Mouse (Mus musculus) intestine, embryonic 15.5 days (tissue): ENCODE measurements around the gene Col4a1. TPM values are rescaled to one million over a fixed set of nuclear protein-coding genes. Genes with fewer than 3 reads are reported as not detected.
A peak's percentile ranks its signal among the peaks of the same experiment; 100 is the strongest.

Experiments
- ATAC-seq: fragments of 200-750 bp; cut with Nextera tagmentation; 2 replicates; pipeline ENCODE4 v1.8.0; 2017; ENCODE audit warnings: moderate TSS enrichment, moderate library complexity
- H3K27ac ChIP-seq: fragments of 300-500 bp; sonication (generic); 2 replicates; pipeline ENCODE4 v1.5.1; 2015; ENCODE audit warnings: mild to moderate bottlenecking, inconsistent platforms
- H3K27me3 ChIP-seq: fragments of 300-500 bp; sonication (generic); replicated peaks from 2 replicates; pipeline ENCODE4 v1.6.1; 2015; ENCODE audit warnings: inconsistent platforms
- H3K36me3 ChIP-seq: fragments of 300-500 bp; sonication (generic); 2 replicates; pipeline ENCODE4 v1.6.1; 2015; ENCODE audit warnings: inconsistent platforms
- H3K4me1 ChIP-seq: fragments of 300-500 bp; sonication (generic); replicated peaks from 2 replicates; pipeline ENCODE4 v1.6.1; 2015; ENCODE audit warnings: inconsistent platforms
- H3K4me2 ChIP-seq: fragments of 300-500 bp; sonication (generic); replicated peaks from 2 replicates; pipeline ENCODE4 v1.6.1; 2015; ENCODE audit warnings: mild to moderate bottlenecking, inconsistent platforms
- H3K4me3 ChIP-seq: fragments of 300-500 bp; sonication (generic); replicated peaks from 2 replicates; pipeline ENCODE4 v1.5.1; 2015; ENCODE audit warnings: inconsistent platforms
- H3K9ac ChIP-seq: fragments of 300-500 bp; sonication (generic); 2 replicates; pipeline ENCODE4 v1.6.1; 2015; ENCODE audit warnings: inconsistent platforms
- H3K9me3 ChIP-seq: fragments of 300-500 bp; sonication (generic); 2 replicates; pipeline ENCODE4 v1.6.1; 2016; ENCODE audit warnings: inconsistent platforms
- WGBS: fragments of 180-500 bp; shearing (Covaris S2); methylation state at CpG from one replicate; pipeline ENCODE4 v1.1.7; 2015; 5-methylcytosine and 5-hydroxymethylcytosine counted together
- polyA plus RNA-seq: library from polyadenylated mRNA; unstranded; fragments of >200 nt; fragmentation: Nextera tagmentation; extraction: Ambion mirVana; gene quantifications from 2 replicates; pipeline ENCODE4 v1.2.1, GENCODE M21; 2015

Gene Col4a1
- polyA plus RNA-seq, 1 experiment from 2014 or later: 161 TPM

GRCm38 (mm10) chr8:11198650-11199049, 114.0 kb downstream of the Col4a1 start:
- Histone ChIP-seq H3K27ac (no peak overlapping the region), H3K9ac (no peak overlapping the region), H3K4me3 (no peak overlapping the region), H3K4me2 (no peak overlapping the region), H3K4me1 (no peaks in the 10 kb centered on the region), H3K27me3 (no peaks in the 10 kb centered on the region), H3K9me3 (no peaks in the 10 kb centered on the region), H3K36me3 (peaks cover 6% of the 10 kb centered on the region; the same call in 1 of the 2 replicates)
- 71% methylated on average over 7 of the region's 7 CpGs for WGBS
- no peak for ATAC-seq

GRCm38 (mm10) chr8:11197988-11198387, 114.6 kb downstream of the Col4a1 start:
- H3K4me3 ChIP-seq: no peak overlapping the region
- H3K9ac ChIP-seq: no peak overlapping the region
- H3K27me3 ChIP-seq: no peaks in the 10 kb centered on the region
- H3K4me2 ChIP-seq: no peak overlapping the region
- H3K4me1 ChIP-seq: no peaks in the 10 kb centered on the region
- no peak for ATAC-seq
- WGBS: 87% methylated on average over 3 of the region's 3 CpGs
- no peaks in the 10 kb centered on the region for H3K9me3 ChIP-seq
- H3K27ac ChIP-seq: no peak overlapping the region
- peaks cover 6% of the 10 kb centered on the region; the same call in 1 of the 2 replicates for H3K36me3 ChIP-seq

- no peaks in the 10 kb centered on the region for H3K4me1 ChIP-seq
- H3K4me3 ChIP-seq: no peak overlapping the region
- H3K27ac ChIP-seq: no peak overlapping the region
- ATAC-seq: no peak
- 90% methylated on average over 11 of the region's 11 CpGs for WGBS
- peaks cover 6% of the 10 kb centered on the region; the same call in 1 of the 2 replicates for H3K36me3 ChIP-seq
- no peaks in the 10 kb centered on the region for H3K9me3 ChIP-seq
- no peaks in the 10 kb centered on the region for H3K27me3 ChIP-seq
- no peak overlapping the region for H3K9ac ChIP-seq
- no peak overlapping the region for H3K4me2 ChIP-seq
Observed at GRCm38 (mm10) chr8:11197261-11197660, 115.4 kb downstream of the Col4a1 start.

- ATAC-seq: no peak
- no peak overlapping the region for H3K9ac ChIP-seq
- no peaks in the 10 kb centered on the region for H3K36me3 ChIP-seq
- H3K4me1 ChIP-seq: peaks cover 8% of the 10 kb centered on the region
- no peak overlapping the region for H3K27ac ChIP-seq
- H3K27me3 ChIP-seq: peaks cover 8% of the 10 kb centered on the region
- H3K9me3 ChIP-seq: no peaks in the 10 kb centered on the region
- H3K4me3 ChIP-seq: no peak overlapping the region
- no peak overlapping the region for H3K4me2 ChIP-seq
- WGBS: 34% methylated on average over 12 of the region's 12 CpGs
Observed at GRCm38 (mm10) chr8:11192719-11193324, 119.8 kb downstream of the Col4a1 start.

GRCm38 (mm10) chr8:11187581-11188271, 124.9 kb downstream of the Col4a1 start:
- H3K4me3 ChIP-seq: peak overlapping the region; percentile 32
- H3K4me1 ChIP-seq: peaks cover 19% of the 10 kb centered on the region
- WGBS: 3% methylated on average over 46 of the region's 46 CpGs
- H3K27ac ChIP-seq: no peak overlapping the region
- H3K4me2 ChIP-seq: peak overlapping the region; percentile 73
- H3K27me3 ChIP-seq: peaks cover 10% of the 10 kb centered on the region
- no peaks in the 10 kb centered on the region for H3K36me3 ChIP-seq
- no peaks in the 10 kb centered on the region for H3K9me3 ChIP-seq
- ATAC-seq: peak; percentile 77
- H3K9ac ChIP-seq: peak overlapping the region; percentile 5; the same call in 1 of the 2 replicates

- Histone ChIP-seq H3K27ac (no peak overlapping the region), H3K9ac (no peak overlapping the region), H3K4me2 (no peak overlapping the region), H3K4me3 (no peak overlapping the region), H3K4me1 (peaks cover 19% of the 10 kb centered on the region), H3K27me3 (peaks cover 10% of the 10 kb centered on the region), H3K9me3 (no peaks in the 10 kb centered on the region), H3K36me3 (no peaks in the 10 kb centered on the region)
- 30% methylated on average over 4 of the region's 4 CpGs for WGBS
- no peak for ATAC-seq
Observed at GRCm38 (mm10) chr8:11186456-11186855, 126.2 kb downstream of the Col4a1 start.

GRCm38 (mm10) chr8:11185672-11186071, 127.0 kb downstream of the Col4a1 start:
- 91% methylated on average over 2 of the region's 2 CpGs for WGBS
- no peaks in the 10 kb centered on the region for H3K9me3 ChIP-seq
- no peak overlapping the region for H3K4me2 ChIP-seq
- H3K4me1 ChIP-seq: peaks cover 19% of the 10 kb centered on the region
- no peak overlapping the region for H3K27ac ChIP-seq
- H3K9ac ChIP-seq: no peak overlapping the region
- H3K36me3 ChIP-seq: no peaks in the 10 kb centered on the region
- H3K4me3 ChIP-seq: no peak overlapping the region
- no peak for ATAC-seq
- H3K27me3 ChIP-seq: peaks cover 10% of the 10 kb centered on the region

GRCm38 (mm10) chr8:11183611-11184031, 129.0 kb downstream of the Col4a1 start:
- peaks cover 19% of the 10 kb centered on the region for H3K4me1 ChIP-seq
- no peak overlapping the region for H3K27ac ChIP-seq
- WGBS: 50% methylated on average over 9 of the region's 9 CpGs
- no peak overlapping the region for H3K4me3 ChIP-seq
- no peak overlapping the region for H3K9ac ChIP-seq
- no peaks in the 10 kb centered on the region for H3K9me3 ChIP-seq
- no peak overlapping the region for H3K4me2 ChIP-seq
- no peak for ATAC-seq
- peaks cover 9% of the 10 kb centered on the region for H3K27me3 ChIP-seq
- H3K36me3 ChIP-seq: no peaks in the 10 kb centered on the region

GRCm38 (mm10) chr8:11182606-11183005, 130.0 kb downstream of the Col4a1 start:
- ATAC-seq: no peak
- no peak overlapping the region for H3K4me3 ChIP-seq
- H3K9me3 ChIP-seq: no peaks in the 10 kb centered on the region
- H3K9ac ChIP-seq: no peak overlapping the region
- no peaks in the 10 kb centered on the region for H3K27me3 ChIP-seq
- no peaks in the 10 kb centered on the region for H3K36me3 ChIP-seq
- peaks cover 9% of the 10 kb centered on the region; the same call in 1 of the 2 replicates for H3K4me1 ChIP-seq
- no peak overlapping the region for H3K4me2 ChIP-seq
- WGBS: 87% methylated on average over 12 of the region's 12 CpGs
- no peak overlapping the region for H3K27ac ChIP-seq

- 0 out of 2 replicates have a peak, but pooled peaks cover 9% of the 10 kb centered on the region for H3K4me1 ChIP-seq
- H3K4me2 ChIP-seq: no peak overlapping the region
- ATAC-seq: no peak
- WGBS: 68% methylated on average over 4 of the region's 4 CpGs
- H3K9ac ChIP-seq: no peak overlapping the region
- H3K4me3 ChIP-seq: no peak overlapping the region
- no peaks in the 10 kb centered on the region for H3K27me3 ChIP-seq
- H3K36me3 ChIP-seq: no peaks in the 10 kb centered on the region
- no peaks in the 10 kb centered on the region for H3K9me3 ChIP-seq
- no peak overlapping the region for H3K27ac ChIP-seq
Observed at GRCm38 (mm10) chr8:11182148-11182484, 130.5 kb downstream of the Col4a1 start.

GRCm38 (mm10) chr8:11181420-11182147, 131.0 kb downstream of the Col4a1 start:
- Histone ChIP-seq H3K4me3 (no peak overlapping the region), H3K4me1 (0 out of 2 replicates have a peak, but pooled peaks cover 4% of the 10 kb centered on the region), H3K36me3 (no peaks in the 10 kb centered on the region), H3K4me2 (no peak overlapping the region), H3K27me3 (no peaks in the 10 kb centered on the region), H3K27ac (no peak overlapping the region), H3K9me3 (no peaks in the 10 kb centered on the region), H3K9ac (no peak overlapping the region)
- 71% methylated on average over 11 of the region's 11 CpGs for WGBS
- ATAC-seq: no peak

- no peak overlapping the region for H3K27ac ChIP-seq
- H3K9ac ChIP-seq: no peak overlapping the region
- no peak for ATAC-seq
- no peak overlapping the region for H3K4me3 ChIP-seq
- no peaks in the 10 kb centered on the region for H3K4me1 ChIP-seq
- WGBS: 71% methylated on average over 3 of the region's 3 CpGs
- H3K36me3 ChIP-seq: no peaks in the 10 kb centered on the region
- H3K9me3 ChIP-seq: no peaks in the 10 kb centered on the region
- no peaks in the 10 kb centered on the region for H3K27me3 ChIP-seq
- no peak overlapping the region for H3K4me2 ChIP-seq
Observed at GRCm38 (mm10) chr8:11179869-11180268, 132.8 kb downstream of the Col4a1 start.
